Mouse (Mus musculus) erythroid progenitor cell, adult 5-6 weeks (primary cell): Measurements from ENCODE around the gene Ttc1. TPM values are rescaled to one million over a fixed set of nuclear protein-coding genes. Genes with fewer than 3 reads are reported as not detected.

ENCODE experiments used
- ATAC-seq: replicated peaks from 2 replicates; pipeline ENCODE4 v1.8.0; 2016; ENCODE audit warnings: moderate number of reproducible peaks, mild to moderate bottlenecking, moderate TSS enrichment, inconsistent platforms; ENCODE audit not compliant: poor library complexity, low FRiP score, severe bottlenecking
- total RNA-seq, 2 experiments: library from RNA; stranded (forward) in 1 of 2; stranded (reverse) in 1 of 2; fragments of 150-400 nt in 1 of 2; fragments of 186-747, 209-891 nt in 1 of 2; gene quantifications; 2 replicates each; pipeline versions ENCODE4 v1.2.3 to v1.2.4; 2015 to 2017; ENCODE audit warnings: low replicate concordance in 2 of 2

Ttc1 gene
- total RNA-seq, 2 experiments from 2014 or later, result 15.5 to 23.1 TPM

DNA sequence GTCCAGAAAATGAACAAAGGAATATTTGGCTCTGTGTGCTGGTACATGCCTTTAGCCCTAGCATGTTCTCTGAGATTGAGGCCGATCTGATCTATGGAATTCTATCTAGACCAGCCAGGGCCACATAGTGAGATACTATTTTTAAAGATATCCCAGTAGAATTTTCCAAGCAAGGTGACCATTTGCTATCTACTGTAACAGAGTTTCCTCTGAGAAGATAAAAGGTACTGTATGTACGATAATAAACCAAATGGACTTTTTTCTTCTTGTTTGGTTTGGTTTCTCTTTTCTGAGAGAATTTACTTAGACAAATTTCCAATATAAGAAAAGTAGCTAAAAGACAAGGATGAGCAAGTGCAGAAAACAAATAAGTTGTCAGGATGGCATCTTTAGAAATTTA, 39.4 kb downstream of the Ttc1 start:
- ATAC-seq, result no peak

GRCm38 (mm10) chr11:43705751-43706150, 42.1 kb downstream of the Ttc1 start:
- no peak for ATAC-seq

- no peak for ATAC-seq
Observed at GRCm38 (mm10) chr11:43703552-43703951, 44.3 kb downstream of the Ttc1 start.

GRCm38 (mm10) chr11:43700291-43700690, 47.5 kb downstream of the Ttc1 start:
- ATAC-seq, result no peak

- ATAC-seq, result no peak
Observed at GRCm38 (mm10) chr11:43698621-43699020, 49.2 kb downstream of the Ttc1 start.

- ATAC-seq, result no peak
Observed at GRCm38 (mm10) chr11:43696623-43697022, 51.2 kb downstream of the Ttc1 start.

GRCm38 (mm10) chr11:43688850-43689249, 59.0 kb downstream of the Ttc1 start:
- ATAC-seq, result no peak

GRCm38 (mm10) chr11:43682415-43683217, 65.2 kb downstream of the Ttc1 start:
- peak; percentile 39; the same call in 1 of the 2 replicates for ATAC-seq

GRCm38 (mm10) chr11:43681472-43682414, 66.1 kb downstream of the Ttc1 start, which contains the start of gene Pwwp2a:
TSS of gene Pwwp2a (plus strand) at chr11:43681998.
- ATAC-seq, result peak; percentile 94

Other genes with a start within 250 kb of the Ttc1 start
- gene Ccnjl, start 219.2 kb downstream of the Ttc1 start, total RNA-seq (2015; ENCODE audit: low replicate concordance), result not detected in 2 replicates
- not detected in 2 replicates for gene Ccnjl, start 219.2 kb downstream of the Ttc1 start, total RNA-seq (2017; ENCODE audit: low replicate concordance)
- not detected in 2 replicates for gene 4933415A04Rik, start 161.0 kb downstream of the Ttc1 start, total RNA-seq (2015; ENCODE audit: low replicate concordance)
- gene 4933415A04Rik, start 161.0 kb downstream of the Ttc1 start, total RNA-seq (2017; ENCODE audit: low replicate concordance), result not detected in 2 replicates
- not detected in 2 replicates for gene Fabp6, start 146.5 kb downstream of the Ttc1 start, total RNA-seq (2015; ENCODE audit: low replicate concordance)
- gene Fabp6, start 146.5 kb downstream of the Ttc1 start, total RNA-seq (2017; ENCODE audit: low replicate concordance), result not detected in 2 replicates
- 67.0 and 91.8 TPM in 2 replicates for gene Pwwp2a, start 66.0 kb downstream of the Ttc1 start, total RNA-seq (2015; ENCODE audit: low replicate concordance)
- 77.2 and 90.6 TPM in 2 replicates for gene Pwwp2a, start 66.0 kb downstream of the Ttc1 start, total RNA-seq (2017; ENCODE audit: low replicate concordance)
- not detected in 2 replicates for gene Adra1b, start 153.2 kb upstream of the Ttc1 start, total RNA-seq (2015; ENCODE audit: low replicate concordance)
- not detected in 2 replicates for gene Adra1b, start 153.2 kb upstream of the Ttc1 start, total RNA-seq (2017; ENCODE audit: low replicate concordance)